Mouse (Mus musculus) CH12.LX (cell line): ENCODE data around the gene Tal1.

ENCODE experiments used
- CTCF ChIP-seq, 2 experiments: IDR thresholded peaks in 1 of 2; conservative IDR thresholded peaks in 1 of 2; 2 replicates each; pipeline ENCODE4 v1.5.1; 2011 to 2012; ENCODE audit warnings: low read depth in 2 of 2, low read length in 2 of 2, improper control_type of control experiment in 1 of 2, inconsistent platforms in 1 of 2, mild to moderate bottlenecking in 1 of 2, moderate library complexity in 1 of 2
- MAFK ChIP-seq: IDR thresholded peaks from 2 replicates; pipeline ENCODE4 v1.6.1; 2011; ENCODE audit warnings: low read length, improper control_type of control experiment; ENCODE audit not compliant: insufficient replicate concordance
- MXI1 ChIP-seq: IDR thresholded peaks from 2 replicates; pipeline ENCODE4 v1.6.1; 2011; ENCODE audit warnings: mild to moderate bottlenecking, low read depth, low read length, improper control_type of control experiment
- MYC ChIP-seq: IDR thresholded peaks from 2 replicates; pipeline ENCODE4 v1.6.1; 2011; ENCODE audit warnings: low read depth, mild to moderate bottlenecking, improper control_type of control experiment, low read length
- POLR2A ChIP-seq: IDR thresholded peaks from 2 replicates; pipeline ENCODE4 v1.6.1; 2011; ENCODE audit warnings: low read depth, mild to moderate bottlenecking, improper control_type of control experiment, low read length
- SIN3A ChIP-seq: IDR thresholded peaks from 2 replicates; pipeline ENCODE4 v1.6.1; 2012; ENCODE audit warnings: low read length, improper control_type of control experiment, inconsistent platforms

DNA sequence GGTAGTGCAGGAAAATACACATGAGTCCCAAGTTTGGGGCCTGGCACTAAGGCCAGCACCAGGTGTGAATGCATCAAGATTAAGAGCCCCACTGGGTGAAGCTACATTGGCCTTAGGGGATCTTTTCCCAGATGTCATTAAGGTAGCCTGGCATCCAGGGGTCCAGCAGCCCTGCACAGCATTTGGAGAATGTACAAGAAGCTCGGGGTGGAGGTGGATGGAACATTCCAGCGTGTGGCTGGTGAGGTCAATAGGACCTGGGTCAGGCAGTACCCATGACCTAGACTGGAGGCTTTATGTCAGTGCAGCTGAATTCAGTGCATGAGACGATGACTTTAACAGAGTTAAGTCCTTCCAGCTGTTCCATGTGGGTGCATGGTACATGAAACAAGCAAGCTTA lies 35.6 kb downstream of the Tal1 start:
- TF ChIP-seq POLR2A: no peak
- TF ChIP-seq SIN3A: no peak
- no peak for TF ChIP-seq CTCF (conservative IDR thresholded peaks at IDR 0.05 in 1 of 2, IDR thresholded peaks at IDR 0.05 in 1 of 2; ENCODE audit: low read depth in 2 of 2, low read length in 2 of 2)
- TF ChIP-seq MXI1: no peak
- TF ChIP-seq MYC: no peak
- no peak for TF ChIP-seq MAFK
